Mouse (Mus musculus): Measurements from ENCODE around the gene Nipsnap3a. TPM values are rescaled to one million over a fixed set of nuclear protein-coding genes. Genes with fewer than 3 reads are reported as not detected.

Gene Nipsnap3a
- not detected for polyA plus RNA-seq (2015; fragmentation: Illumina TruSeq; extraction: RNeasy Lipid Tissue Mini Kit (QIAGEN cat#74804); ENCODE audit: insufficient read depth, low read depth, low replicate concordance)

DNA sequence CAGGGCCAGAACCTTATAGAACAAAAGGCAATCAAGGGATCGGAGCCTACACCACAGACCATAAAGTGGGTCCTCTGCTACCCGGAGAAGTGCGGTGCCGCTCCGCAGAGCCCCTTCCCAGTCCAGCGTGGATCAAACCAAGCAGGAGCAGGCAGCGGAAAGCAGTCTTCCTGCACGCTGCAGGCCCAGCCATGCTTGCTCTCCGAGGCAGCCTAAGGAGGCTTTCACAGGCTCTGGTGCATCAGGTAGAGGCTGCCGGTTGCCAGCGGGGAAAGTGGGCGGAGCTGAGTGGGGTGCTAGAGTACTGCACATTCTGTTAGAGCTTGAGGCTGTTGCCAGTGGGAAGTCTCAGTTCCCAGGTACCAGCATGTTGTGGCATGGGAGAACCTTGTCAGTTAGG, at the start of gene Nipsnap3a:
Nipsnap3a (plus strand) TSS at position 25 of the 400 bp plus-strand sequence.

DNA sequence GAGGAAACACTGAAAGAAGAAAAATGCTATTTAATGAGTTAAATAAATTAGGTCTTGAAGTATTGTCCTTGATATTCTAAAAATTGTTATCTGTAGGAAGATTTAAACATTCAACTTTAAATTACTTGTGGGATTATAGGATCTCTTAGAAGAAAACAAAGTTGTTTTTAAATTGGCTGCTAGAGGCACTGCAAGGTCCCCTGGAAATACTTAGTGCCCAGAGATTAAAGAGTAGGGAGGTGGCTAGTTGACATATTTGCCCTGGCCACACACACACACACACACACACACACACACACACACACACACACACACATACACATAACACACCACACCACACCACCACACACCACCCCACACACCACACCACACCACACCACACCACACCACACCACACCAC, 24.8 kb upstream of the Nipsnap3a start, which contains the start of gene Olfr270:
Olfr270 (plus strand) TSS at position 301 of the 400 bp plus-strand sequence.

GRCm38 (mm10) chr4:53011732-53012361, 22.8 kb downstream of the Nipsnap3a start, which contains the start of gene Nipsnap3b:
Gene Nipsnap3b, plus strand, starts transcription at chr4:53011880.

Other genes starting within 250 kb of the Nipsnap3a start
- gene Olfr275, start 174.7 kb upstream of the Nipsnap3a start, polyA plus RNA-seq (2015; fragmentation: Illumina TruSeq; extraction: RNeasy Lipid Tissue Mini Kit (QIAGEN cat#74804); ENCODE audit: insufficient read depth, low read depth, low replicate concordance) = not detected
- not detected for gene Olfr273, start 130.0 kb upstream of the Nipsnap3a start, polyA plus RNA-seq (2015; fragmentation: Illumina TruSeq; extraction: RNeasy Lipid Tissue Mini Kit (QIAGEN cat#74804); ENCODE audit: insufficient read depth, low read depth, low replicate concordance)
- gene Olfr272, start 70.1 kb upstream of the Nipsnap3a start, polyA plus RNA-seq (2015; fragmentation: Illumina TruSeq; extraction: RNeasy Lipid Tissue Mini Kit (QIAGEN cat#74804); ENCODE audit: insufficient read depth, low read depth, low replicate concordance) = not detected
- gene Olfr270, start 24.7 kb upstream of the Nipsnap3a start, polyA plus RNA-seq (2015; fragmentation: Illumina TruSeq; extraction: RNeasy Lipid Tissue Mini Kit (QIAGEN cat#74804); ENCODE audit: insufficient read depth, low read depth, low replicate concordance) = not detected
- 4.6 TPM for gene Nipsnap3b, start 22.6 kb downstream of the Nipsnap3a start, polyA plus RNA-seq (2015; fragmentation: Illumina TruSeq; extraction: RNeasy Lipid Tissue Mini Kit (QIAGEN cat#74804); ENCODE audit: insufficient read depth, low read depth, low replicate concordance)
- 11.4 TPM for gene Abca1, start 170.6 kb downstream of the Nipsnap3a start, polyA plus RNA-seq (2015; fragmentation: Illumina TruSeq; extraction: RNeasy Lipid Tissue Mini Kit (QIAGEN cat#74804); ENCODE audit: insufficient read depth, low read depth, low replicate concordance)

All from pancreas, adult 10 weeks (tissue).